Mouse (Mus musculus) retina, postnatal 7 days (tissue): Measurements from ENCODE around the gene Mup5.
"Not testable (repeated sequence)": the region's sequence is repeated elsewhere in the genome, so short reads cannot be mapped to it uniquely, and the experiment has no call there.

Source experiments
- DNase-seq: peaks from one replicate; pipeline ENCODE4 v3.0.0-alpha.2; 2012; ENCODE audit warnings: low read depth, low spot score

Gene Mup5

DNA sequence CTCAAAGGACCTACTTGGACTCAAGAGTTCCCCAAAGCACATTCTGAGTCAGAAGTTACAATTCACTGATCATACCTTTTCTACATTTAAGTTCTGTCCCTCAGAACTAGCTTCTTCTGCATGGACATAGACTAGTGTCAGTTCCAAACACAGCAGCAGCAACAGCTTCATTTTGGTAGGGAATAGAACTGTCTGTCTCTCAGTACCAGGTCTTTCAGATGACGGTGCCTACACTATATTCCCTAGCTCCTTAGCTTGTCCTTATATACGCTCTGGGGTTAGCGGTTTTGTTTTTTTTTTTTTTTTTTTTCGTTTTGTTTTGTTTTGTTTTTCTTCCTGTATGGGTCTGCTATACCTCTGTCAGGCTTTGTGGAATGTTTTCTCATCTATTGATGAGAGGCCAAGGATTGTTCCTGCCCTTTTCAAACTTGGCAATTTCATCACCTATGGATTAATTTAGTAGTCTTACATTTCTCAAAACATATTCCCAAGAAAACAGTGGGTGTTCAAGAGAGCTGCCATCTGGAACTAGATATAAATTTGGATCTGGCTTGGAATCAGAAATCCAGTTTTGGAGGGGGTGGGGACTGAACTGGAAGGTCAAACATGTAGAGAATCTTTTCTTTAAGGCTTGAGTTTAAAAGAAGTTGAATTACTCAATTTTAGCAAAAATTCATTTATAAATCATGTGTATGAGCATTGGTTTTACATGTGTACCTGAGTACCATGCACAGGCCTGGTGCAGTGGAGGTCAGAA lies at the start of gene Mup5:
Gene Mup5 (minus strand): TSS at position 282 of the 757 bp plus-strand sequence.
- no peak for DNase-seq

DNA sequence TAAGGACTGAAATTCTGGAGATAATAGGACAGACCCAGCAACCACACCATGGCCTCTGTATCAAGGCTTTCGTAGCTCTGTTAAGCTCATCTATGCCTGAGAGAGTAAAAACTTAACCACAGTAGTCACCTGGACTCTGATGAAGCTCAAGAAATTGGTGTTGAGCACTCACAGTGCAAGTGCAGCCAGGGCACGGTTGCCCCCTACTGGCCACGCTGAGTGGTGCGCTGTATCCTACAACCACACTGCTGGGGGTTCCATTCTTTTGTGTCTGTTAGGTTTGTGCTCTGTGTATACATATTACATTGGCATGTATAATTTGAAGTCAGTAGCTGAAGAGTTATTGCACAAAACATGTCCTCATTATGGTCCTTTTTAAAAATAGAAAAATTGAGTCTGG lies 23.1 kb upstream of the Mup5 start:
- DNase-seq, result no peak

DNA sequence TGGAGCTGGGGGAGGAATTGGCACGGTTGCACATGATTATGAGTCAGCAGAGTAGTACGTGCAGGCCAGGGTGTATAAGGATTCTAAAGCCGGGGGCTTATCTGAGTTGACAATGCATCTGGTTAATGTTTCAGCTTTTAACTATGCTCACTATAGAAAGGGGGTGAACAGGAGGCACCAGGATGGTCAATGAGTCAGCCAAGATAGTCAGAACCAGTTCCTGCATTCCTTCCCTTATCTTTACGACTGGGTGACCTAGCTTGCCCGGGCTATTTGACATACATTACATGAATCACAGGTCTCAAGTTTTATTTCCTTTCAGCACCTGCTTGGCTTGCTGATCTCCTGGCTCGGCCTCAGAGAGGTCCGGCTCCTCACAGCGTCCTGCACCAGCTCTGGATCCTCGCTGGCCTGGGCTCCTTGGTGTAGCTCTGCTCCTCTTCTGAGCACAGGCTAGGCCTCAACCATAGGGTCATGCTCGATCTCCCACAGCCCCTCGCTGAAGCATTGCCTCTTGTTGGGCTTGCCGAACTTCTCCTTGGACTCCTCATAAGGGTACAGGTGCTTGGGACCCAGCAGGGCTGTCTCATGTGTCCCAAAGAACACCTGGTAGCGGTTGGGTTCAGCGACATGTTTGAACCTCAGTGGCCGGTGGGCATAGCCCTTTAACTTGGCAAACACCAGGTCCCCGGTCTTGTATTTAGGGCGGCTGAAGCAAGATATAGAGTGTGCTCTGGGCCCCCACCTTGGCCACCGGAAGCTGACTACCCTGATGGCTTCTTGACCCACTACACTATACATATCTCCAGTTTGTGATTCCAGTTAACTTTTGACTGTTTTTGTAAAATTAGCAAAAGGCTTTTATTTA lies 21.0 kb upstream of the Mup5 start:
- DNase-seq, result no peak

DNA sequence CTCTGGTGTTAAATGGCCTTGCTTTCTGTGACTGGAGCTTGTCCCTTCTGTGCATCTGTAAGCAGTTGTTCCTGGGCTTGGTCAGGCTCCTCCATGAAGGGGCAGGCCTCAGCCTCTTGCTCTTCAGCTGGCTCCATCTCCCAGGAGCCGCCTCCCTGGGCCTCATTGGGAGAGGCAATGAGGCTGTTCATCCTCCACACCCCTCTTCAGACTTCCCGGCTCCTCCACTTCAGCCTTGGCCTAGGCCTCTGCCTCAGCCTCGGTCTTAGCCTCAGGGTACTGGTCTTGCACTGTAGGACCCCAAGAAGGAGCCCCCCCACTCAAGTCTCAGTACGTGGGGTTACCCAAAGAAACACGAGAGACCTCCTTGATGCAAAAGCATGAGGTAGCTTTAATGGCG lies 20.3 kb upstream of the Mup5 start:
- no peak for DNase-seq

DNA sequence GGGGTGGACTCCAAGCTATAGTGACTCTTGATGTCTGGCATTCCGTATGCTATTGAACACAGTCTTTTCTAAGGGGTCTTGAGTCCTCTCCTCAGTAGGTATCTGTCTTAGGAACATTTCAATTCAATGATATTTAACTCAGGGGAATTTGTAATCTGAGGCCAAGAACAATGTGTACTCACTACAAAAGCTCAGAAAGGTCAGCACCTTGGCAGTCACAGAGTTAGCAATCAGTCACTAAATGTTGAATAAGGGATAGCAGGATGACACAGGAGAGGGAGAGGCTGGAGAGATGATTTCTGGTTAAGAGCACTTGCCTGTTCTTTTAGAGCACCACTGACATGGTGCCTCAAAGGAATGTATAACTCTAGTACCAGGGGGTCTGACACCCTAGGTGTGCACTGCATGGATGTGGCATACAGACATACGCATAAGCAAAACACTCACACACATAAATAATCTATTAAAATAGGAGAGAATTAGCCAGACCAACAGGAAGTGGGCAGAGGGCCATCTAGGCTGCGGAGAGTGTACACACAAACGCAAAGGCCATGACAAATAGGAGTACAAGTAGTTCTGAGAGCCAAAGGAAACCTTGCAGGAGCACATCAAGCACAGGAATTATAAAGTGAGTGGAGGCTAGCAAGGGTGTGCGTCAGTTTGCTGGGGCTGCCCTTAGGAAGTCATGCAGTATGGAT lies 9.9 kb upstream of the Mup5 start:
- DNase-seq, result no peak

DNA sequence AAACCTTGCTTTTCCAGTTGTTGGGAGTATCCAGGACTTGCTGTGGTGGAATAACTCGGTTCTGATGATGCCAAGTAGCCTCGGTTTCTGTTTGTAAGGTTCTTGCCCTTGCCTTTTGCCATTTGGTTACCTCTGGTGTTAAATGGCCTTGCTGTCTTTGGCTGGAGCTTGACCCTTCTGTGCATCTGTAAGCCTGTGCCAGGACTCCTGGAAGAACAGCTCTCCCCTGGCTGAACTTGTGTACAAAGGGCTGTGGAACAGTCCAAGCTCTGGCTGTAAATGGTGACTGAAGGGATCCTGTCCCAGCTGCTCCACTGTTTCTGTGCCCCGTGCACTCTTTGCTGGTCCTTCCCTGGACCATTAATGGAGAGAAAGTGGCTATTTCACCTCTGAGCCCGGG lies 5.8 kb downstream of the Mup5 start:
- DNase-seq, result no peak

- DNase-seq, result no peak
Observed at GRCm38 (mm10) chr4:61823185-61823584, 11.8 kb downstream of the Mup5 start.

DNA sequence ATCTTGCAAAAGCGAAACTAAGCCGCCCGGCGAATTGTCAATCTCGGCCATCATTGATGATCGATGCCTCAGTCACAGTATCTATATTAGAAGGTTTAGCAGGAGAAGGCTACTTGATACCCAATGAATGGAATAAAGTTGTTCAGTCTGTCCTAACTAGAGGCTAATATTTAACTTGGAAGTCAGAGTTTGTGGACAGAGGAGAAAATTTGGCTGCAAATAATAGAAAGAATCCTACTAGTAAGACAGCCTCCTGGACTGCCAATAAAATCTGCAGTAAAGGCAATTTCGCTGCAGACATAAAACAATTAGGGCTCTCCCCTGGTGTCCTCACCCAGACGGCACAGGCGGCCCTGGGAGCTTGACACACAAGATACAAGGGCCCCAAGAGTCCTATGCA lies 12.5 kb downstream of the Mup5 start:
- DNase-seq, result not testable (repeated sequence)

DNA sequence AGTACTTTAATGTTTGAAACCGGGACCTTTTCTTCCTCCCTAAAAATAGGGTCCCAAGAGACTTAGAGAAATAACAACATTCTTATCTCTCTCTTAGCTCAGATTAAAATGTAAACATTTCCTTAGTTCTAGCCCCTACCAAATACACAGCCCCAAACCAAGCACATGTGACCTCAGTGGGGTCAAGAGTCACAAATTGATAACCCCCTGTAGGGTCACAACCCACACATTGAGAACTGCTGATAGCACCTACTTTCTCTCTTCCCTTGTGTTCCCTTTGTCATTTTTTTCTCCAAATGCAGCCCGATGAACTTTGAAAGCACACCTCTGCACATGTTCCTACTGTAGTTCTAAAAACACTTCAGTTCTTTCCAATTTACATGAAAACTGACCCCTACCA lies 19.4 kb downstream of the Mup5 start:
- no peak for DNase-seq

- DNase-seq, result no peak
Observed at GRCm38 (mm10) chr4:61813435-61813834, 21.6 kb downstream of the Mup5 start.

- not testable (repeated sequence) for DNase-seq
Observed at GRCm38 (mm10) chr4:61811193-61811592, 23.8 kb downstream of the Mup5 start.

GRCm38 (mm10) chr4:61808926-61809325 lies 26.1 kb downstream of the Mup5 start:
- DNase-seq, result not testable (repeated sequence)

GRCm38 (mm10) chr4:61789699-61790098 lies 45.3 kb downstream of the Mup5 start:
- DNase-seq, result not testable (repeated sequence)

- DNase-seq, result not testable (repeated sequence)
Observed at GRCm38 (mm10) chr4:61784231-61784630, 50.8 kb downstream of the Mup5 start.

DNA sequence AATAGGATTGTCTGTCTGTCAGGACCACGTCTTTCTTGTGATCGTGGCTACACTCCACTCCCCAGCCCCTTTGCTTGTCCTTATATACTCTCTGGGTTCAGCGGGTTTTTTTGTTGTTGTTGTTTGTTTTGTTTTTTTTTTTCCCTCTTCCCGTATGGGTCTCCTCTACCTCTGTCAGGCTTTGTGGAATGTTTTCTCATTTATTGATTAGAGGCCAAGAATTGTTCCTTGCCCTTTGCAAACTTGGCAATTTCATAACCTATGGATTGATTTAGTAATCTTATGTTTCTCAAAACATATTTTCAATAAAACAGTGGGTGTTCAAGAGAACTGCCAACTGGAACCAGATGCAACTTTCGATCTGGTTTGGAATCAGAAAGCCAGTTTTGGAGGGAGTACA lies 52.9 kb downstream of the Mup5 start, which contains the start of gene Mup19:
Gene Mup19 (minus strand): TSS at position 101 of the 400 bp plus-strand sequence.
- DNase-seq, result not testable (repeated sequence)
